Mouse (Mus musculus): Measurements from ENCODE around the gene Barx2.

GRCm38 (mm10) chr9:31925830-31926624 lies 12.8 kb upstream of the Barx2 start:
- TF ChIP-seq CTCF (IDR thresholded peaks at IDR 0.05; ENCODE audit: borderline replicate concordance, insufficient read depth, low read depth, low read length): peak; percentile 94
- no peak for TF ChIP-seq POLR2A (IDR thresholded peaks at IDR 0.05; ENCODE audit: borderline replicate concordance, insufficient read depth, low read length)
